Mouse (Mus musculus): ENCODE results near the gene Klf11.

Gene Klf11

GRCm38 (mm10) chr12:24703013-24703412, 51.9 kb downstream of the Klf11 start:
- no peak for ATAC-seq (ENCODE audit: low TSS enrichment)

GRCm38 (mm10) chr12:24705502-24706263, 54.6 kb downstream of the Klf11 start:
- no peak for ATAC-seq (ENCODE audit: low TSS enrichment)

- no peak for ATAC-seq (ENCODE audit: low TSS enrichment)
These were observed 55.8 kb downstream of the Klf11 start for GRCm38 (mm10) chr12:24706764-24707479.

GRCm38 (mm10) chr12:24707480-24707802, 56.4 kb downstream of the Klf11 start:
- ATAC-seq (ENCODE audit: low TSS enrichment), result no peak

GRCm38 (mm10) chr12:24707954-24708823, 57.1 kb downstream of the Klf11 start, which contains the start of gene Rrm2:
TSS of gene Rrm2 (plus strand) at chr12:24708241.
- peak; percentile 85 for ATAC-seq (ENCODE audit: low TSS enrichment)

- no peak for ATAC-seq (ENCODE audit: low TSS enrichment)
These were observed 57.7 kb downstream of the Klf11 start for GRCm38 (mm10) chr12:24708824-24709218.

GRCm38 (mm10) chr12:24709409-24709808, 58.3 kb downstream of the Klf11 start:
- no peak for ATAC-seq (ENCODE audit: low TSS enrichment)

GRCm38 (mm10) chr12:24709831-24710508, 58.9 kb downstream of the Klf11 start:
- peak; percentile 58 for ATAC-seq (ENCODE audit: low TSS enrichment)

GRCm38 (mm10) chr12:24710672-24711071, 59.6 kb downstream of the Klf11 start:
- ATAC-seq (ENCODE audit: low TSS enrichment), result no peak
